Mouse (Mus musculus) fat pad, adult 2 months (tissue): ENCODE measurements around the gene Cds2.
"Not testable (repeated sequence)": the region's sequence is repeated elsewhere in the genome, so short reads cannot be mapped to it uniquely, and the experiment has no call there.

Experiments
- DNase-seq: peaks from one replicate; pipeline ENCODE4 v3.0.0-alpha.2; 2011; ENCODE audit warnings: low read depth, low spot score; ENCODE audit errors: extremely low read depth

Cds2 gene

DNA sequence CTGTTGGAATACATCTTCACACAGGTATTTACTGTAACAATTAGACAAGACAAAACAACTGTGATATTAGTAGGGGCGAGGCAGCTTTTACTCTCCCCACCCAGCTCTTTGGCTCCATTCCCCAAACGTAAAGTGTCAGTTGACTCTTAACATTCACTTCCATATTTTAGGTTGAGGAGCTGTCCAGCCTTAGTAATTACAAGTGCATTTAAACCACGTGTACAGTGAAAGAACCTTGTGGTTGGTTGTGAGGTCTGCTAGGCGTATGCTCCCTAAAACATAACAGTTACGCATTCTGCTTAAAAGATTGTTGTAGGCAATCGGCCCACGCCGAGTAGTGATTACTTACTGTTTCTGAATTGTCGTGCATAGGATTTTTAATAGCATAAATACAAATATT, 2.2 kb downstream of the Cds2 start:
- no peak for DNase-seq

DNA sequence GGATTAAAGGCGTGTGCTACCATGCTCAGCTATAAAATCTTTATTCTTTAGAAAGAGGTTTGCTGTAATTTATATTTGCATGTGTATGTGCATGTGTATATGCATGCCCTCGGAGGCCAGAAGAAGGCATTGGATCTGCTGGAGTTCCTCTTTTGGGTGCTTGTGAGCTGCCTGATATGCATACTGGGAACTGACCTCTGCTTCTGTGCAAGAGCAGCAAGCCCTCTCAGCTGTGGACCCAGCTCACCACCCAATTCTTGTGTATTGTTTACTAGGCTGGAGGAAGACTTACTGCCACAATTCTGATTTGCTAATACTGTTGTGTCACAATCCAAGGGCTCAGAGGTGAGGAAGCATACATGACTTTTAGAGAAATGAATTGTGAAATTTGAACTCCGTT, 3.1 kb downstream of the Cds2 start:
- no peak for DNase-seq

DNA sequence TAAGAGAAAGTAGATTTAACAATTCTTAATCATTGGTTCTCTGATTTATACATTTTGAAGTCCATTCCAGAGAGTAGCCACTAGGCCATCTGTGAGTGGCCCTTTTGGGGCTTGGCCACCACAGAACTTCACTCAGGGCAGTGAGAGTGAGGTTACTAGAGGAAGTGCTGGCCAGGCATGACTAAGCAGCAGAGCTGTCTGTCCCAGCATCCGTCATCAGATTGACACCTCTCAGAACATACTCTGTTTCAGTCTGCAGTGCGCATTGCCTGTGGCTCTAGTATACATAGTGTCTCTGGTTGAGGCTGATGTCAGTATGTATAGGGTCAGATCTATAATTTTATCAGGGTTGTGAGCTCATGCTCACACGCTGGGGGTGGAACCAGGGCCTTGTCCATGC, 6.3 kb downstream of the Cds2 start:
- no peak for DNase-seq

DNA sequence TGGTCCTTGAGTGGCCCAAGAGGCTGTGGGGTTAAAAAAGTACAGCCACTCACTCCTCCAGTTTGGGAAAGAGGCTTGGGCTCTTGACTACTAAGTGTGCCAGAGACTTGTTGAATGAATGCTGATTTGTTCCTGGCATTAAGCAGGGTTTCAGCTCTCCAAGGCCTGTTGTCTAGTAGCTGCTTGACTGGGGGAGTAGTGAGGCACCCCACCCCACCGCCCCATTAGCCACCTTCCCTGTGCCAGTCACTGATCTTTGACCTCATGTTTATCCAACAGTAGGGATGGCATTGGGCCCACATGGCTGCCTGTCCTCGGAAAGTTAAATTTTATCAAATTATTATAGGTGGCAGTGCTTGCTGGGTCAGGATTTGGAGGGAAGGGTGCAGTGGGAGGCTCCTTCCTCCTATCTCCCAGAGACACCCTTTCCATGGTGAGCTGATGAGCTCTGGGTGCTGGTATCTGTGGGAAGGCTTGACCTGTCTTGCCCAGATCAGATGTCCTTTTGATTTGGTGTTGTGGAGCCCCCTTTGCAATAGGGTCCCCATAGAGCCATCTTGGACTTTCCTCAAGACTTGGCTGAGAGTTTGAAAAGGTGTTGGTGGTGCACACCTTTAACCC, 7.5 kb downstream of the Cds2 start:
- DNase-seq: no peak

DNA sequence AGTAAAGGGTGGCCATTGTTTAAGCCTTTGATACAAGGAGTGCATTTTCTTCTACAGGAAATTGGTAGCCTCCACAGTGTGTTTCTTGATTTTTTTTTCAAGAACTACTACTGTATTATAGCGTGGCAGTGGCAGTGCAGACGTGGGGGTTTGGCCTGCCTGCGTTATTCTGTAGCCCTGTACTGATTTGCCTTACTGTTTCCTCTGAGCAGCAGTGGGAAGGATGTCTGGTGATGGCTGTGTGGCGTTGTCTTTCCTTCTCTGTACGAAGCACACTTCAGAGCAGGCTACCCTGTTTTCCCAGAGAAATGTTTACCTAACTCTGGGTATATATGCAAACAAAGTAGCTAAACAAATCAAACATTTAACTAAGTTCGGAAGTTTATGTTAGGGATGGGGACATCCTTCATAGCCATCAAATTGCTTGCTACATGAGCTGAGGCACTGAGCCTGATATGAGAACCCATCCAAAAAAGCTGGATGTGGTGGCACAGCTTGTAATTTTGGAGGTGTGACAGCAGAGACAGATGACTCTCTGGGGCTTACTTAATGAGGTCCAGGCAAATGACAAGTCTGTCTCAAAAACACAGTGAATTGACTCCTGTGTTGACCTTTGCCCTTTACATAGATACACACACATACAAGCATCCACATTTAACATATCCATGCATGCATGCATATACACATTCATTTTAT, 9.9 kb downstream of the Cds2 start:
- no peak for DNase-seq

DNA sequence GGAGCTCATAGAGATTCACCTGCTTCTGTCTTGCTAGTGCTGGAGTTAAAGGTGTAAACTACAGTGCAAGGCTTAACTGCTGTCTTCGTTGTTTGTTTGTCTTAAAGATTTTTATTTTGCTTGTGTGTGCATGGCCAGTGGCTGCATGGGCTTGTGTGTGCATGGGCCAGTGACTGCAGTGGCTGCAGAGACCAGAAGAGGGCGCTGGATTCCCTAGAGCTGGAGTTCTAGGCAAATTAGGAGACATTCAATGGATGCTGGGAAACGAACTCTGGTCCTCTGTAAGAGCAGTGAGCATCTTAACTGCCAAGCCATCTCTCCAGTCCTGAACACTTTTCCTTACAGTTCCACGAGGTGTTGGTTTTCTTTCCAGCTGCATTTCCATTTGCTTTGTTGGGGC, 12.6 kb downstream of the Cds2 start:
- DNase-seq: no peak

DNA sequence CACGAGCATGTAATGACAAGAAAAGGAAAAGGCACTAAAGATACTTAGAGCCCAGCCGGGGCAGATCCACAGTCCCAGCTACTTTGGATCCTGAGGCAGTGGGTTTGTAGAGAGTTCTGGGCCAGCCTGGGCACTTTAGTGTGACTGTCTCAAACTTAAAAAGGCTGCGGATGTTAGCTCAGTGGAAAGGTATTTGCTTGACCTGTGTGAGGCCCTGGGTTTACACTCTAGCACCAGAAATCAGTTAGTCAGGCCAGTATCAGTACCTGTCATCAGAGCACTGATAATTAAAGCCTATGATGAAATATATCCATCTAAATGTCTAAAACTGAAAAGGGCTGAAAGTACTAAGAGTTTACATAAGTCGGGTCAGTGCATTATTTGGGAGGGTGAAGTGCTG, 13.3 kb downstream of the Cds2 start:
- no peak for DNase-seq

DNA sequence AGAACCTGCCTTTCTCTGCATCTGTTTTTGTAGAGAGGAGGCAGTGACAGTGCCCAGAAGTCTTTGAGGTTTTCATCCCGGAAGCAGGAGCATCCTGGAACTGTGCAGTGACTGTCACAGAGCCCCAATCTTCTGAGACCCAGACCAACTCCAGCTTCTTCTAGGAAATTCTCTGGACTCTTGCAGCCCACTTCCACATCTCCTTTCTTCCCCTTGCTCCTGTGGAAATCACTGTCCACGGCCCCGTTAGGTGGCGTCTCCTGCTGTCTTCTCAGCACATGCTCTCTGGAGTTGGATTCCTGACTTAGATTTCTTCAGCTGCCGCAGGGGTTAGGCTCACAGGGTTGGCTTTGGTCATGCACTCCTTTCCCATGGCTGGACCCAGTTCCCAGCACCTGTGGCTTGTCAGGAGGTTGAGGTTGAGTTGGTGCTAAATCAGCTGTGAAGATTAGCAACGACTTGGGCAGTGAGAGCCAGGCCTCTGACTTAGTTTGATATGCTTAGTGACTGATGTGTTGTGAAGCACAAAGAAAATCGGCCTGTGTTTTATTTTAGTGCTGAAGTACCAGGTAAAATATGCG, 15.4 kb downstream of the Cds2 start:
- no peak for DNase-seq

DNA sequence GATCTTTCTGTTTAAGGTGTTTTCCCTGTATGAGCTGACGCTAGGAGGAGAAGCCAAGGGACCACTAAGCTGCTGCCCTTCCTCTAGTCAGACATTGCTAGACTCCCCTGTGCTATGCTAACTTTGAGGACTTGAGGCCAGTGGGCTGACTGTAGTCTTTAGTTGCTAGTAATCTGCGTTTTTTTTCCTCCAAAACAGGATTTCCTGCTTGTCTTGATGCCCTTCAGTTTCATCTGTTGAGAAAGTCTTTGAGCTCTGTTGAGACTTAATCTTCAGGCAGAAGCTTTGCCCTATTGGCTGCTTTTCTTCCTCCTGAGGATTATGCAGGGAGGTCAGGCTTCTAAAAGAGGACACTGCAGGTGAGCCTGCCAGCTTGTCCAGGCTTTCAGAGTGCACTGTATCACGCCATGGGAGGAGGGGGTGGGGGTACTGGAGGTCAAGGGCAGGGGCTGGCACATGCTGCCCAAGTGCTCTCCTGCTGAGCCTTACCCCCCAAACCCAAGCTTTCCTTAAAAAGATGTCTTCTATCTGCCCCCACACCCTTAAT, 16.5 kb downstream of the Cds2 start:
- DNase-seq: no peak

DNA sequence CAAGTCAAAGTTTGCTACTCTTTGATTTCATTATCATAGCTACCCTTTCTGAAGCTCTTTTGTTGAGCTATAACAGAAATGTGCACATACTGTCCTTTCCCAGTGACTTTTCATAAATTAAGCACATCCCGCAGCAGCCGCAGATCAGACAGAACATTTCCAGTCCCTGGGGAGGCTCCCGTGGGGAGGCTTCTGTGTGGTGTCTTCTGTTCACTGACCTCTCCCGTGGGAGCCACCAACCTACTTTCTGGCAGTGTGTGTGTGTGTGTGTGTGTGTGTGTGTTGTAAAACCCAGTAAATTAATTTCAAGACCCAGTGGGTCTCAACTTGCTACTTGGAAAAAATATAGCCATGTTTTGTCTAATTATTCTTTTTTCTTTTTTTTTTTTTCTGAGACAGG, 17.0 kb downstream of the Cds2 start:
- no peak for DNase-seq

DNA sequence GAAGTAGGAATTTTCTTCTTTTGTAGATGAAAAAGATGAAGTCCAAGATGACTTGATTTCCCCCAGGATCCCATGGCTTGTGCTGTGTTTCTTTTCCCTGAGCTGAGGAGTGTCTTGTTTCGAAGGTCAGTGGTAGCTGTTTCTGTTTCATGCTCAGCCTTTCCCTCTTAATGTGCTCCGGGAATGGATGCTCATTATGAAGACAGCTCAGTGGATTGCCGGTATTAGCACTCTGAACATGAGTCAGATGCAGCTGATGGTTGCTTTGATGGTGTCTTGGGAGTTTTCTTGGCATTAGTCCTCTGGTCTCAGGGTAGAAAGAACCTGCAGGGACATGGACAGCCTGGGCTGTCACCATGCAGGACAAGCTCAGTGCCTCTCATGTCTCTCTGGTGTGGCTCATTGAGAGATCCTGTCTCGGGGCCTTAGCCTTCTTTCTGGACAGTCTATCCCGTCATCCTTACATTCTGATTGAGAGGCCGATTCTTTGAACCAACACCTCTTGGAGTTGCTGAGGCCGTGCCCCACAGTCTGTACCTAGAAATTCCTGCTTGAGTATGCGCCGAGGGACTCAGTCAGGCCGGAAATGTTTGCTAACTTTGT, 17.7 kb downstream of the Cds2 start:
- no peak for DNase-seq

DNA sequence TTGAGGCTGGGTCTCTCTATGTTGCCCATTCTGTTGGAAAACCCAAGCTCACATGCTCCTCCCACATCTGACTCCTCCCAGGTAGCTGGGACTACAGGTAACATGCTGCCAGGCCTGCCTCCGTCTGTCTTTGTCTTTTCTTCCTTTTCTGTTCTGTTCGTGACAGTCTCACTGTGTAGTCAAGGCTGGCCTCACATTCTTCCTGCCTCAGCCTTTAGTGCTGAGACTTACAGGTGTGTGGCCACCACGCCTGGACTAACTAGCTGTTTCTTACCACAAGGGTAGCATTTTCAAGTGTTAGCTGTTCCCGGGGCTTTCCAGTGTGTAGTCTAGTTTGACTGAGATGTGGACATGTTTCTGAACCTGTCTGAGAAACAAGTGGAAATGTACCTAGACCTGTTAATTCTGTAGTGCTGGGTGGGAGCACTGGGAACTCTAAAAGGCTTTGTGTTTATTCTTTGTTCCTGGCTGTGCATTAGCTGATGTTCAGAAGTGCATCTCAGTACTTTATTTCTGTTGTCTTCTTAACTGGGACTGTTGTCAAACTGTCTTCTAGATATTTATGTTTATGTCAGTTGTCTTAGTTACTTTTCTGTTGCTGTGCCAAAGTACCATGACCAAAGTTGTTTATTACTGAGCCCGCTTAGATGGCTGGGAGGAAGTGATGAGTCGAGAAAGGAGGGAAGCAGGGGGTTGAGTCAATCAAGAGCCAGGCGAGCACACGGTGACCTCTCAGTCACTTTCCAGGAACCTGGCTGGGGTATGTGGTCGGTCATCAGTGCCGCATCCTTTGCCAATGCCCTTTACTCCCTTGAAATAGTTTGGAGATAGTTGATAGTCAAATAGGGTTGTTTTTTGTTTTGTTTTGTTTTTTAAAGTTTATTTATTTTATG, 18.9 kb downstream of the Cds2 start:
- DNase-seq: no peak

DNA sequence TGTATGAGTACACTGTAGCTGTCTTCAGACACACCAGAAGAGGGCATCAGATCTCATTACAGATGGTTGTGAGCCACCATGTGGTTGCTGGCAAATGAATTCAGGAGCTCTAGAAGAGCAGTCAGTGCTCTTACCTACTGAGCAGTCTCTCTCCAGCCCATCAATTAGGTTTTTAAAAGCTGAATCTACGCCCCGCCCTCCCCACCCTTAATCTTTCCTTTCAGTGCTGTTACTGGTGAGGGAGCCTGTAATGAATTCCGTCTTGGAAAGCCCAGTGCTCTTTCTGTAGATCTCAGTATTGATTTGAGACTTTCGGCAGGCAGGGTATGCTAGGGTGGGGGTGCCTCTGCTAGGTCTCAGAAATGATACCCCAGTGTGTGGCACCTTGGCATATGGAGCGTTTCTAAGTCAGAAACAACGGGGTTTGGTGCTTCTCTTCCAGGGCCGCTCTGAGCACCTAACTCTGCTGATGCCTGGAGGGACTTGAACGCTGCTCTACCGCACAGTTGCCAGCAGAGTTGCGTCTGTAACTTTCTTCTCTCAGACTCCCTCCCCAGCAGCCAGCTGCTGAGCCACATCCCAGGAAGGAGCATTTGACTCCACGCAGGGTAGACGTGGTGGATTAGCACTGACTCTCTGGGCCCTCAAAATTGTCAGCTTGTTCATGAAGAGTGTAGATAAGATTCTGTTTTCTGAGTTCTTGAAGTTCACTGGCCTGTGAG, 19.7 kb downstream of the Cds2 start:
- DNase-seq: no peak

DNA sequence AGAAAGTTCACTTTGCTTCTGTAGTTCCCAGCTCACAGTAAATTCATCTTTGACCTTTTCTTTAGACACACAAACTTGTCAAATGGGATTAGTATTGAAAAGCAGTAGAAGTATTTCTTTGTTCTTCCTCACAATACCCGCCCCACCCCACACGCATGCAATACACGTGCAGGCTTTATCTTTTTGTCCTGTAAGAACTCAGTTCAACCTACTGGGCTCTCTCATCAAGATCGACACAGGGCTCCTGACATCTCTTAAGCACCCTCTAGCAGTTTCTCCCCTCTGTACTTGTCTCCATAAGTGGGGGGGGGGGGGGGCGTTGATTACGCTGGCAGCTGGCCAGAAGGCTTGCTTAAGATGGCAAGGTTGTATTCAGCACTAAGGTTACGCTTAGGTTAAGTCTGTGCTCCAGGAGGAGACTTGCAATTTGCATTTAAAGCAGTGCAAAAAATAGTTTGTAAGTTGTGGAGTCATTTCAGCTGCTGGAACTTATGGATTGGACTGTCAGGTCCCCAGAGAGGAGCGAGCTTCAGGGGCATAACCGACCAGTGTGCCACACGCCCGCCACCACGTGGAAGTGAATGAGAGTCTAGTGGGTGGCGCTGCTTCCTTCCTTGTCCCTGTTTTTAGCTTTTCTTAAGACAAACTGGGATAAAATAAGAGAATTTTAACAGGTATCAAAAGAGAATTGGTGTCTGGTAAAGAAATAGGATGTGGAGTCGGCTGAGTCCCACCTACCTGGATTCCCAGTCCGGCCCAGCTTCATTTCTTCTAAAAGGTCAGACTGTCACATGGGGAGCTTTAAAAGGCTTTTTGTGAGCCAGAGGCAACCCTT, 20.5 kb downstream of the Cds2 start:
- no peak for DNase-seq

DNA sequence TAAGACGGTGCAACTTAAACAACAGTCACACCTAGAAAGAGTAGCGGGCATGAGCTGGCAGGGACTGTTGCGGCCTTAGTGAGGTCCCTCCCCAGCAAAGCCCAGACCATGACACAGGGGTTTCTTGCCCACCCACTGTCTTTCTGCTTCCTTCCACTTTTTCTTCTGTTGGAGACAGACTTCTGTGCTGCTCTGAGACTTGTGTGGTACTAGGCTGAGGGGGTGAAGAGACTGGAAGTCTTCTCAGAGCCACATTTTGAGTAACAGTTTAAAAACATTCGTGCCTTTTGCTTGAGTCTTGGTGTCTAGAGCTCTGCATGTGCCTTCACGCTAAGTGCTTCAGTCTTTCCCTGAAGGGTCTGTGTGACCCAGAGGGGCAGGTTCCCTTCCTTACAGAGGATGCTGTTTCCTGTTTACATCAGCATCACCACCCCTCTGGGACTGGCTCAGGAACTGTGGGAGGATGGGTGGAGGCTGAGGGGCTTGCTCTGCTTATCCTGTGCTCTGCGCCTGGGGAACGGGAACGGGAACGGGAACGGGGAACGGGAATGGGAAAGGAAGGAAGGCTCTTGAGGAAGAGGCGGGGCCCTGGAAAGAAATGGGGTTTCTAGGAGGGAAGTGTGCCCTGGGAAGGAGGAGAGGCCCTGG, 21.7 kb downstream of the Cds2 start:
- DNase-seq: no peak

DNA sequence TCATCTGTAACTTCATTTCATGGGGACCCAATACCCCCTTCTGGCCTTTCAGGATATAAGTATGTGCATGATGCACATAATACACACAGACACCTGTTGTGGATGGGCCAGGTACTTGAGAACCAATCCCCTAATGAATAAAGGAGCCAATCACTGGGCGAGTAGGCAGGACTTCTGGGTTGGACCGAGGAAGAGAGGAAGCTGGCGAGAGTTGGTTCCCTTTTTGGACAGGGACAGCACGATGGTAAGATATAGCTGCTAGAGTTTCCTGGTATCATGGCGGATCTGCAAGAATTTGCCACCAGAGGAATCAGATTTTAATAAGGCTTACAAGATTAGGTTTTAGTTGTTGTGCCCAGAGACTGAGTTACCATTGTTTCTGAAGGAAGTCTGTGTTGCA, 22.8 kb downstream of the Cds2 start:
- not testable (repeated sequence) for DNase-seq

DNA sequence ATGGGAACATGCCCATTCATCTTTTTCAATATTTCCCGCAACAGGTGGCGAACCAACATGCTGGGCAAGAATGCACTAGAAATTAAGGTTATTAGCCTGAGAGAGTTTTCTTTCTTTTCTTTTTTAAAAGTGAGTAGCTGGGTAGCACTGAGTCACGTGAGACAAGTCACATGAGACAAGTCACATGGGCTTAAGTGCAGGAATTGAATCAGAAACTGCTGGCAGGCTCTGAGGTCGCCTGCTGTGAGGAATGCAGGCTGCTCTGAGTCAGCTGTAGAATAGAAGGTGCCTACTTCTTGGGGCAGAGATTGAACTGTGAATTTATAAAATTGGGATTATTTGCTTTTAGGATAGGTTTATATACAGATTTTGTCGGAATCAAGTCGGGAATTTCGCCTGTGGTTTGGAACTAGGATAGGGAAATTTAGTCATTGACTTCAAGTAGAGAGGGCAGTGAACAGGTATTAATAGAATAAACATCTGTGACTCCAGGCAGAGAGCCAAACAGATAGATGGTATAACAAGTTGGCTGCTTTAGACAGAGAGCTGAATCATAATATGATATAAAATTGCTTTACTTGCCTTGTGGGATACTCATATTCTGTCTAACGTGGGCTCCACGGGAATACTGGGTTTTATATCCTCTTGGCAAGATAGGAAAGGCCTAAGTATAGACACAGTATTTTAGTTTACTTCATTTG, 23.6 kb downstream of the Cds2 start:
- DNase-seq: no peak

DNA sequence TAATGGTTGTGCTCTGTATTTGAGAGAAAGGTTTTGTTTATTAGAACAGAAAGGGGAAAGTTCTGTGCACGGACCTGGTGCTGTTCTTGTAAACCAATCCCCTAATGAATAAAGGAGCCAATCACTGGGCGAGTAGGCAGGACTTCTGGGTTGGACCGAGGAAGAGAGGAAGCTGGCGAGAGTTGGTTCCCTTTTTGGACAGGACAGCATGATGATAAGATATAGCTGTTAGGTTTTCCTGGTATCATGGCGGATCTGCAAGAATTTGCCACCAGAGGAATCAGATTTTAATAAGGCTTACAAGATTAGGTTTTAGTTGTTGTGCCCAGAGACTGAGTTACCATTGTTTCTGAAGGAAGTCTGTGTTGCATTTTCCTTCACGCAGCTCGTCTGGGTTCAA, 26.3 kb downstream of the Cds2 start:
- not testable (repeated sequence) for DNase-seq
